Mouse (Mus musculus) CH12F3 (cell line): ENCODE results near the gene Aatk.

Source experiments
- in situ Hi-C: fragments of 300-500 bp; cut with MboI; formaldehyde crosslinking; loops from 2 replicates; pipeline ENCODE4 v1.14.3; 2020; ENCODE audit warnings: low sequenced_read_pairs

Aatk gene

GRCm38 (mm10) chr11:119958856-119959255 lies 88.1 kb downstream of the Aatk start:
- in situ Hi-C loops = no loop called here
